ENCODE assay signal across 24 mouse cellular contexts in genomic region chr3:90488576-90488975, GRCm38 (mm10). TPM values are rescaled to one million over a fixed set of nuclear protein-coding genes. Genes with fewer than 3 reads are reported as not detected.
DNase-seq lines count a peak whose midpoint lies in the region; ATAC-seq and TF ChIP-seq lines count a peak whose summit lies in the region.
"Had no signal": no experiment of that assay in that cellular context is flagged by ENCODE, and none has a peak within 500 bp of the region (broad histone marks: within the 10 kb centered on the region; RNA-seq: fewer than 3 reads in every experiment).

No protein-coding gene starts in this region.

- H3K4me3 ChIP-seq in MEL (ENCODE audit: control insufficient read depth in 1 of 2, insufficient read depth in 1 of 2, low read depth in 2 of 2, low read length in 2 of 2) (no peak overlapping the region), myocyte (no peak overlapping the region)
- H3K4me3 ChIP-seq: erythroblast, embryonic 14.5 days; forebrain, embryonic 12.5 days; forebrain, embryonic 15.5 days; hindbrain, embryonic 10.5 days had no signal

- DNase-seq in 3T3-L1 (ENCODE audit: low read depth, low spot score) (peak; percentile 80), 416B (ENCODE audit: low read depth) (peak; percentile 50), MEL (ENCODE audit: low read depth, low spot score) (no peak)
- DNase-seq in urinary bladder, postnatal 4 days (ENCODE audit: low spot score in 2 of 2) = no peak
- DNase-seq: adrenal gland, adult 2 months; adrenal gland, postnatal 25 days; B cell, adult 2 months; cerebellum, adult 18-20 months; cerebellum, adult 9-10 months; cerebellum, postnatal 14 days; gastrocnemius, postnatal 25 days; kidney, adult 18-20 months had no signal

- H3K27ac ChIP-seq in MEL (ENCODE audit: control insufficient read depth, low read depth, low read length) = no peak overlapping the region
- H3K27ac ChIP-seq: forebrain, embryonic 12.5 days; forebrain, embryonic 15.5 days; hindbrain, embryonic 10.5 days; hindbrain, embryonic 14.5 days; hindbrain, postnatal 0 days had no signal

- no peak overlapping the region for H3ac ChIP-seq in myocyte (ENCODE audit: control insufficient read depth, insufficient read length)

- TF ChIP-seq EP300 in MEL (IDR thresholded peaks at IDR 0.05; ENCODE audit: low read depth in 1 of 2, low read length in 2 of 2) = no peak

- no peak for TF ChIP-seq CTCF in MEL (IDR thresholded peaks at IDR 0.05 in 2 of 3, conservative IDR thresholded peaks at IDR 0.05 in 1 of 3; ENCODE audit: control insufficient read depth in 1 of 3, insufficient read depth in 1 of 3, low read depth in 2 of 3, low read length in 3 of 3, poor library complexity in 1 of 3, severe bottlenecking in 1 of 3)

- no peaks in the 10 kb centered on the region for H3K9me3 ChIP-seq in MEL (replicated peaks; ENCODE audit: insufficient read depth, low read length)
- H3K9me3 ChIP-seq: forebrain, embryonic 12.5 days; forebrain, embryonic 15.5 days; hindbrain, embryonic 10.5 days had no signal

- H3K36me3 ChIP-seq in MEL (ENCODE audit: control insufficient read depth in 1 of 2, insufficient read depth in 2 of 2, low read length in 2 of 2) (peaks cover 11 to 23% of the 10 kb centered on the region in 2 experiments), myocyte (ENCODE audit: control insufficient read depth, insufficient read depth) (peaks cover 49% of the 10 kb centered on the region)

- ATAC-seq in erythroblast, adult 5-6 weeks (replicated peaks; ENCODE audit: low FRiP score, poor library complexity, severe bottlenecking) = no peak
- ATAC-seq: CD4-positive, CD25-positive, alpha-beta regulatory T cell, adult 4 months; forebrain, embryonic 15.5 days; hindbrain, postnatal 0 days; inflammation-experienced regulatory T-cells, adult 6 months; intestine, embryonic 16.5 days had no signal

- no peak overlapping the region for H3K9ac ChIP-seq in MEL (ENCODE audit: control insufficient read depth, low read depth, low read length, poor library complexity, severe bottlenecking)
- H3K9ac ChIP-seq: forebrain, embryonic 12.5 days; forebrain, embryonic 15.5 days; hindbrain, embryonic 14.5 days had no signal

- no peak for TF ChIP-seq RAD21 in MEL (IDR thresholded peaks at IDR 0.05; ENCODE audit: low read depth, low read length)

- peaks cover 4% of the 10 kb centered on the region for H3K79me2 ChIP-seq in MEL (ENCODE audit: control insufficient read depth, insufficient read depth, low read length, poor library complexity)
- peaks cover 11% of the 10 kb centered on the region for H3K79me2 ChIP-seq in myocyte (ENCODE audit: control insufficient read depth, insufficient read depth)

- TF ChIP-seq POLR2A in MEL (IDR thresholded peaks at IDR 0.05; ENCODE audit: control insufficient read depth in 1 of 2, insufficient read depth in 1 of 2, low read depth in 1 of 2, low read length in 2 of 2, poor library complexity in 1 of 2) (no peak), myocyte (IDR thresholded peaks at IDR 0.05; ENCODE audit: insufficient read length, low read depth) (no peak)

- no peak overlapping the region for H3K4me2 ChIP-seq in myocyte (ENCODE audit: low read depth)
- H3K4me2 ChIP-seq: forebrain, embryonic 12.5 days; forebrain, embryonic 15.5 days; heart, embryonic 11.5 days; hindbrain, embryonic 14.5 days had no signal

- H3K27me3 ChIP-seq in MEL (ENCODE audit: control insufficient read depth in 1 of 2, insufficient read depth in 2 of 2, low read length in 2 of 2) (no peaks in the 10 kb centered on the region), myocyte (ENCODE audit: control insufficient read depth, insufficient read depth, insufficient read length) (no peaks in the 10 kb centered on the region)
- H3K27me3 ChIP-seq: forebrain, embryonic 12.5 days; forebrain, embryonic 15.5 days had no signal

- H3K4me1 ChIP-seq in MEL (ENCODE audit: control insufficient read depth in 1 of 2, insufficient read depth in 2 of 2, low read length in 2 of 2) = peaks cover 3 to 11% of the 10 kb centered on the region in 2 experiments; a peak in 2 of 4 replicates

TF ChIP-seq in MEL, 35 proteins besides CTCF, POLR2A, EP300 and RAD21:
- TF ChIP-seq ETS1 (IDR thresholded peaks at IDR 0.05; ENCODE audit: low read depth, low read length) (no peak), POLR2AphosphoS2 (IDR thresholded peaks at IDR 0.05; ENCODE audit: low read length) (peak; percentile 35)

TF ChIP-seq in myocyte, 11 proteins besides CTCF, POLR2A, EP300 and RAD21:
- 0 out of 2 replicates have a peak, but pooled peaks have one; percentile 4 for TF ChIP-seq CEBPB (IDR thresholded peaks at IDR 0.05; ENCODE audit: insufficient read depth, poor library complexity, severe bottlenecking)
- no peak for TF ChIP-seq SRF (IDR thresholded peaks at IDR 0.05; ENCODE audit: control insufficient read depth, insufficient read length, low read depth)

RNA-seq across cellular contexts. Expression of gene Snapin, which starts 2.3 kb away (rescaled TPM):
- total RNA-seq in MEL (2012; rRNA removed) = 24.5 and 25.2 TPM in 2 replicates
- polyA plus RNA-seq in MEL (2012; ENCODE audit: insufficient read depth in 1 of 2, insufficient read length in 2 of 2, low read depth in 1 of 2, low replicate concordance in 2 of 2, missing spikeins in 1 of 2) (10 to 100 TPM in 1 of 2 experiments, not detected in 1; 46.8 TPM), myocyte (2012; fragmentation: generic; extraction: Trizol) (33.7 TPM)
- 6.3 and 11.5 TPM in 2 replicates for total RNA-seq in erythroblast, adult 5-6 weeks (2015; ENCODE audit: low replicate concordance)
- 10.7 and 13.4 TPM in 2 replicates for total RNA-seq in erythroblast, adult 5-6 weeks (2017; ENCODE audit: low replicate concordance)

RNA-seq across cellular contexts. Expression of gene Ilf2, which starts 12.7 kb away (rescaled TPM):
- total RNA-seq in MEL (2012; rRNA removed) = 162 and 175 TPM in 2 replicates
- polyA plus RNA-seq in MEL (2012; ENCODE audit: insufficient read depth in 1 of 2, insufficient read length in 2 of 2, low read depth in 1 of 2, low replicate concordance in 2 of 2, missing spikeins in 1 of 2) = 100 to 1,000 TPM; 107 to 223 TPM
- polyA plus RNA-seq in myocyte (2012; fragmentation: generic; extraction: Trizol) = 50.4 TPM
- total RNA-seq in erythroblast, adult 5-6 weeks (2015; ENCODE audit: low replicate concordance) = 25.9 and 29.9 TPM in 2 replicates
- 37.6 and 44.0 TPM in 2 replicates for total RNA-seq in erythroblast, adult 5-6 weeks (2017; ENCODE audit: low replicate concordance)

RNA-seq across cellular contexts. Expression of gene Chtop, which starts 20.7 kb away (rescaled TPM):
- total RNA-seq in MEL (2012; rRNA removed) = 201 and 202 TPM in 2 replicates
- polyA plus RNA-seq in MEL (2012; ENCODE audit: insufficient read depth in 1 of 2, insufficient read length in 2 of 2, low read depth in 1 of 2, low replicate concordance in 2 of 2, missing spikeins in 1 of 2) (100 to 1,000 TPM in 1 of 2 experiments, not detected in 1; 320 TPM), myocyte (2012; fragmentation: generic; extraction: Trizol) (108 TPM)
- 33.0 and 49.1 TPM in 2 replicates for total RNA-seq in erythroblast, adult 5-6 weeks (2015; ENCODE audit: low replicate concordance)
- 37.8 and 45.3 TPM in 2 replicates for total RNA-seq in erythroblast, adult 5-6 weeks (2017; ENCODE audit: low replicate concordance)

RNA-seq across cellular contexts. Expression of gene Npr1, which starts 22.9 kb away (rescaled TPM):
- total RNA-seq in MEL (2012; rRNA removed) = not detected in 2 replicates
- polyA plus RNA-seq in MEL (2012; ENCODE audit: insufficient read depth in 1 of 2, insufficient read length in 2 of 2, low read depth in 1 of 2, low replicate concordance in 2 of 2, missing spikeins in 1 of 2) = under 1 TPM in 1 of 2 experiments, not detected in 1; 0.11 TPM
- polyA plus RNA-seq in myocyte (2012; fragmentation: generic; extraction: Trizol) = 0.22 TPM
- total RNA-seq in erythroblast, adult 5-6 weeks (2015; ENCODE audit: low replicate concordance) = not detected in 2 replicates
- 0.84 TPM in 1 of 2 replicates, not detected in the other for total RNA-seq in erythroblast, adult 5-6 weeks (2017; ENCODE audit: low replicate concordance)
- polyA plus RNA-seq: CD4-positive, CD25-positive, alpha-beta regulatory T cell, adult 4 months; inflammation-experienced regulatory T-cells, adult 6 months had no signal

RNA-seq across cellular contexts. Expression of gene S100a1, which starts 25.6 kb away (rescaled TPM):
- 8.7 and 14.4 TPM in 2 replicates for total RNA-seq in MEL (2012; rRNA removed)
- 10 to 100 TPM in 1 of 2 experiments, not detected in 1; 22.2 TPM for polyA plus RNA-seq in MEL (2012; ENCODE audit: insufficient read depth in 1 of 2, insufficient read length in 2 of 2, low read depth in 1 of 2, low replicate concordance in 2 of 2, missing spikeins in 1 of 2)
- 189 TPM for polyA plus RNA-seq in myocyte (2012; fragmentation: generic; extraction: Trizol)
- 41.3 and 51.2 TPM in 2 replicates for total RNA-seq in erythroblast, adult 5-6 weeks (2015; ENCODE audit: low replicate concordance)
- 15.3 and 28.6 TPM in 2 replicates for total RNA-seq in erythroblast, adult 5-6 weeks (2017; ENCODE audit: low replicate concordance)

Comparison
In these comparisons a context has a peak if more than half of its experiments do, and no peak if none do; other contexts are left out.
1. DNase-seq: peak in 3T3-L1 (single experiment) and 416B (single experiment); none in MEL (single experiment) and urinary bladder, postnatal 4 days (0 of 2).